Mouse (Mus musculus) small intestine, adult 2 months (tissue): ENCODE measurements at regions not wholly inside any gene's neighbourhood (a gene's known extent, or its start where the extent isn't known, plus 50 kb on each side); places are given as distances from the start of the nearest gene placed in this dataset.

ENCODE experiments used
- CTCF ChIP-seq: fragments of 200-500 bp; IDR thresholded peaks from 2 replicates; pipeline ENCODE4 v1.5.1; 2012; ENCODE audit warnings: low read depth, mild to moderate bottlenecking, control low read depth, inconsistent platforms, low read length, moderate library complexity, mixed read lengths; ENCODE audit not compliant: insufficient replicate concordance, insufficient read length; ENCODE audit errors: extremely low read depth
- POLR2A ChIP-seq: fragments of 200-500 bp; IDR thresholded peaks from 2 replicates; pipeline ENCODE4 v1.6.1; 2012; ENCODE audit warnings: low read depth, mild to moderate bottlenecking, control low read depth, inconsistent platforms, low read length, moderate library complexity

GRCm38 (mm10) chr4:131204722-131205121 is 260.5 kb downstream of the Matn1 start:
- TF ChIP-seq CTCF (no peak), POLR2A (no peak)
